Mouse (Mus musculus) intestine, embryonic 16.5 days (tissue): ENCODE data around the gene Hunk. TPM values are rescaled to one million over a fixed set of nuclear protein-coding genes. Genes with fewer than 3 reads are reported as not detected.

Experiments
- ATAC-seq: fragments of 200-750 bp; cut with Nextera tagmentation; 2 replicates; pipeline ENCODE4 v1.8.0; 2017; ENCODE audit warnings: moderate TSS enrichment, moderate library complexity
- H3K27ac ChIP-seq: fragments of 300-500 bp; sonication (generic); 2 replicates; pipeline ENCODE4 v1.5.1; 2014; ENCODE audit warnings: mild to moderate bottlenecking, low read length
- H3K27me3 ChIP-seq: fragments of 300-500 bp; sonication (generic); replicated peaks from 2 replicates; pipeline ENCODE4 v1.6.1; 2014; ENCODE audit warnings: low read length, control low read depth, mixed read lengths; ENCODE audit not compliant: control insufficient read depth, insufficient read depth
- H3K36me3 ChIP-seq: fragments of 300-500 bp; sonication (generic); 2 replicates; pipeline ENCODE4 v1.6.1; 2014; ENCODE audit warnings: low read length, control low read depth; ENCODE audit not compliant: control insufficient read depth, insufficient read depth
- H3K4me1 ChIP-seq: fragments of 300-500 bp; sonication (generic); 2 replicates; pipeline ENCODE4 v1.6.1; 2014; ENCODE audit warnings: low read length, control low read depth, mixed read lengths; ENCODE audit not compliant: control insufficient read depth, insufficient read depth
- H3K4me2 ChIP-seq: fragments of 300-500 bp; sonication (generic); 2 replicates; pipeline ENCODE4 v1.6.1; 2014; ENCODE audit warnings: low read depth, low read length, control low read depth
- H3K4me3 ChIP-seq: fragments of 300-500 bp; sonication (generic); 2 replicates; pipeline ENCODE4 v1.5.1; 2014; ENCODE audit warnings: mild to moderate bottlenecking, low read length
- H3K9ac ChIP-seq: fragments of 300-500 bp; sonication (generic); 2 replicates; pipeline ENCODE4 v1.6.1; 2014; ENCODE audit warnings: low read depth, low read length
- H3K9me3 ChIP-seq: fragments of 300-500 bp; sonication (generic); 2 replicates; pipeline ENCODE4 v1.6.1; 2016; ENCODE audit warnings: low read length, control low read depth; ENCODE audit not compliant: control insufficient read depth
- WGBS: fragments of 180-500 bp; shearing (Covaris S2); extraction: QIAGEN DNeasy Blood & Tissue Kit; methylation state at CpG from one replicate; pipeline ENCODE4 v1.1.7; 2014; 5-methylcytosine and 5-hydroxymethylcytosine counted together
- polyA plus RNA-seq: library from polyadenylated mRNA; unstranded; fragments of >200 nt; fragmentation: Nextera tagmentation; extraction: Ambion mirVana; gene quantifications from 2 replicates; pipeline ENCODE4 v1.2.1, GENCODE M21; 2015

Hunk gene
- polyA plus RNA-seq, 1 experiment from 2014 or later: 5.1 TPM

GRCm38 (mm10) chr16:90402292-90402691, 16.5 kb downstream of the Hunk start:
- H3K9ac ChIP-seq: no peak overlapping the region
- no peak overlapping the region for H3K4me2 ChIP-seq
- H3K4me3 ChIP-seq: no peak overlapping the region
- H3K27me3 ChIP-seq: no peaks in the 10 kb centered on the region
- peak overlapping the region; percentile 56 for H3K27ac ChIP-seq
- no peaks in the 10 kb centered on the region for H3K36me3 ChIP-seq
- 54% methylated on average over 7 of the region's 7 CpGs for WGBS
- peaks cover 30% of the 10 kb centered on the region for H3K4me1 ChIP-seq
- peak; percentile 73 for ATAC-seq
- H3K9me3 ChIP-seq: no peaks in the 10 kb centered on the region

DNA sequence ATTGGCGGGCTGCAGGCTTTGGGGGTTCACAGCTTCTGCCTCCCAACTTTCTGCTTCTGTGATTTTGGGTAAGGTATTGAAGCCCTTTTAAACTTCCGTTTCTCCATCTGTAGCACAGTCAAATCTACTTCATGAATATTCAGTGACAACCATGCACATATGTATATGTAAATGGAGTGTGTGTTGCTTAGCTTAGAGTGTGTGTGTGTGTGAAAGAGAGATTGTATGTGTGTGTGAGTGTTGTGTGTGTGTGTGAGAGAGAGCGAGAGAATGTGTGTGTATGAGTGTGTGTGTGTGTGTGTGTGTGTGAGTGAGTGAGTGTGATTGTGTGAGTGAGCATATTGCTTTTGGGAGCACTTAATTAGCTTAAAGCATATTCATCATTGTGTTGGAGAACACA, 19.4 kb downstream of the Hunk start:
- H3K9me3 ChIP-seq: no peaks in the 10 kb centered on the region
- no peak overlapping the region for H3K9ac ChIP-seq
- no peaks in the 10 kb centered on the region for H3K27me3 ChIP-seq
- WGBS: 81% methylated on average over 3 of the region's 3 CpGs
- peaks cover 32% of the 10 kb centered on the region for H3K4me1 ChIP-seq
- H3K4me2 ChIP-seq: no peak overlapping the region
- no peak overlapping the region for H3K4me3 ChIP-seq
- H3K36me3 ChIP-seq: no peaks in the 10 kb centered on the region
- ATAC-seq: no peak
- no peak overlapping the region for H3K27ac ChIP-seq

- peak; percentile 45 for ATAC-seq
- peaks cover 29% of the 10 kb centered on the region for H3K4me1 ChIP-seq
Observed at GRCm38 (mm10) chr16:90405599-90405998, 19.8 kb downstream of the Hunk start.

GRCm38 (mm10) chr16:90407541-90408289, 21.9 kb downstream of the Hunk start:
- Histone ChIP-seq H3K4me3 (no peak overlapping the region), H3K36me3 (no peaks in the 10 kb centered on the region; the same call in 1 of the 2 replicates), H3K27ac (no peak overlapping the region), H3K9ac (no peak overlapping the region), H3K27me3 (no peaks in the 10 kb centered on the region), H3K9me3 (no peaks in the 10 kb centered on the region), H3K4me2 (no peak overlapping the region), H3K4me1 (peaks cover 14% of the 10 kb centered on the region)
- no peak for ATAC-seq
- 46% methylated on average over 12 of the region's 12 CpGs for WGBS

More at GRCm38 (mm10) chr16:90405599-90405998, 19.8 kb downstream of the Hunk start:
- Histone ChIP-seq H3K9ac (no peak overlapping the region), H3K4me2 (no peak overlapping the region), H3K27me3 (no peaks in the 10 kb centered on the region), H3K36me3 (no peaks in the 10 kb centered on the region), H3K27ac (peak overlapping the region; percentile 1; the same call in 1 of the 2 replicates), H3K4me3 (no peak overlapping the region), H3K9me3 (no peaks in the 10 kb centered on the region)
- 36% methylated on average over 6 of the region's 6 CpGs for WGBS

DNA sequence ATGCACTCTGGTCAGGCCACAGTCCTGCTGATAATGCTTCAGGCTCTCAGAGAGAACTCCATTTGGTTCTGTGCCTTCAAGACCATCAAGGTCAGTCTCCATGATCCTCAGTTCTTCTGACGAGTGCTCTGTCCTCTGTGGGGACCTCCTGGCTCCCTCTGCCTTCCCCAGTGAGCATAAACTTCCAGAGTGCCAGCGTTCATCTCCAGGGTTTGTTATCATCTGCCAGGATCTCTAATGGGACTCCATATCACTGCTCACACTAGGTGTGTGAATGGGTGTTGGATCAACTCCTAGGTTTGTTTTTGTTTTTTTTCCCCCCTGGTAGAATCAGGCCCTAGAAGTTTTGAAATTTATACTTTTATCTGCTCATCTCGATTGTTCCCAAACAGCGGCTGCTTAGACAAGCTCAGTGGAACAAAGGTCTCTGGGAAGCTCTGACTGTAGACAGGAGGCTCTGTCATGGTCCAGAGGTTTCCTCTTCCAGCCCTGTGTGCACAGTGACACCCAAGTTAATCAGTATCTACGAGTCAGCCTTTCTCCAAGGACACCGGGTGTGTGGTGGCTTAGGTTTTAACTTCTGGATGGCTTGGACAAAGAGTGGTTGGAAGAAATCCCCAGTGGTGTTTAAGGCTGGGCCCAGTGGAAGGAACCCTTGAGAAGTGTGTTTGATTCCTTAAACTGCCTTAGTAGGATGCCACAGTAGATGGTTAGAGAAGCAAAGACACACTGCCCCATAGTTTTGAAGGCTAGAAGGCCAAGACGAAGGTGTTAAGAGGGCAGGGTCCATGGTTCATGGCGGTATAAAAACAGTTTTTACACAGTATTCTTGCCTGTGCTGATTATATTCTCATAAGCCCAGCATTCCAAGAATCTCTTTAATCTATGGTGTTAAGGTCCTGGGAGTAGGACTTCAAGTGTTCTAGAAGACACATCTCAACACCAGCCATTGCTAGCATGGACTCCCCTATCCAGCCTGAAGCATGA, 26.6 kb downstream of the Hunk start:
- Histone ChIP-seq H3K27ac (peak overlapping the region; percentile 88), H3K9me3 (0 out of 2 replicates have a peak, but pooled peaks cover 5% of the 10 kb centered on the region), H3K36me3 (no peaks in the 10 kb centered on the region; the same call in 1 of the 2 replicates), H3K4me2 (no peak overlapping the region), H3K4me1 (peaks cover 8% of the 10 kb centered on the region; the same call in 1 of the 2 replicates), H3K27me3 (no peaks in the 10 kb centered on the region), H3K4me3 (no peak overlapping the region), H3K9ac (no peak overlapping the region)
- ATAC-seq: peak; percentile 98
- WGBS: 65% methylated on average over 8 of the region's 8 CpGs

GRCm38 (mm10) chr16:90416621-90417020, 30.8 kb downstream of the Hunk start:
- Histone ChIP-seq H3K4me1 (peaks cover 30% of the 10 kb centered on the region), H3K4me2 (no peak overlapping the region), H3K9me3 (0 out of 2 replicates have a peak, but pooled peaks cover 5% of the 10 kb centered on the region), H3K27me3 (no peaks in the 10 kb centered on the region), H3K9ac (no peak overlapping the region), H3K27ac (no peak overlapping the region), H3K4me3 (no peak overlapping the region), H3K36me3 (no peaks in the 10 kb centered on the region)
- no peak for ATAC-seq

DNA sequence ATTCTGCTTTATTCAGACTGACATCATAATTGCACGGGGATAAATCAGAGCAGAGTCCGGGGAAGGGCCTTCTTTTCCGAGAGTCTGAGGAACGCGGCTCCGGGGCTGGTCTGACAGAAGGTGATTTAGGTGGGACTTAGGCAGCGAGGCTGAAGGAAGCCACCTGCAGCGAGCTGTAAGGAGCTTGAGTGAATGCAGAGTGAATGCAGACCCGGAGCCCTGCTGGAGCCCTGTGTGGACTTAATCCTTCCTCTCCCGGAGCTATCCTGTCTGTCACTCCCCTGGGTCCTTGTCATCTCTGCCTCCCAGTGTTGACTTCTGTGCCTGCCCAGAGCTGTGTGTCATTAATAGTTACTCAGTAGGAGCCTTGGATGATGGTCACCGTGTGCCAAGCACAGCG, 32.8 kb downstream of the Hunk start:
- WGBS: 11% methylated on average over 12 of the region's 12 CpGs
- ATAC-seq: peak; percentile 39
- no peaks in the 10 kb centered on the region for H3K36me3 ChIP-seq
- H3K27ac ChIP-seq: no peak overlapping the region; the same call in 1 of the 2 replicates
- no peak overlapping the region for H3K4me2 ChIP-seq
- H3K9ac ChIP-seq: no peak overlapping the region; the same call in 1 of the 2 replicates
- 0 out of 2 replicates have a peak, but pooled peaks cover 1% of the 10 kb centered on the region for H3K9me3 ChIP-seq
- H3K4me1 ChIP-seq: peaks cover 44% of the 10 kb centered on the region
- H3K4me3 ChIP-seq: no peak overlapping the region
- no peaks in the 10 kb centered on the region for H3K27me3 ChIP-seq

GRCm38 (mm10) chr16:90421145-90421544, 35.3 kb downstream of the Hunk start:
- Histone ChIP-seq H3K9ac (0 out of 2 replicates have a peak overlapping the region, but pooled peaks have one; percentile 6), H3K4me3 (no peak overlapping the region), H3K36me3 (no peaks in the 10 kb centered on the region), H3K27ac (no peak overlapping the region), H3K4me2 (no peak overlapping the region), H3K9me3 (no peaks in the 10 kb centered on the region), H3K4me1 (peaks cover 56% of the 10 kb centered on the region), H3K27me3 (no peaks in the 10 kb centered on the region)
- no peak for ATAC-seq
- WGBS: 23% methylated on average over 7 of the region's 7 CpGs

GRCm38 (mm10) chr16:90421551-90421950, 35.7 kb downstream of the Hunk start:
- no peaks in the 10 kb centered on the region for H3K9me3 ChIP-seq
- no peak for ATAC-seq
- H3K36me3 ChIP-seq: no peaks in the 10 kb centered on the region
- H3K4me1 ChIP-seq: peaks cover 56% of the 10 kb centered on the region
- H3K27ac ChIP-seq: peak overlapping the region; percentile 49; the same call in 1 of the 2 replicates
- no peak overlapping the region for H3K4me2 ChIP-seq
- no peaks in the 10 kb centered on the region for H3K27me3 ChIP-seq
- no peak overlapping the region for H3K9ac ChIP-seq
- 27% methylated on average over 8 of the region's 8 CpGs for WGBS
- H3K4me3 ChIP-seq: no peak overlapping the region
